Mouse (Mus musculus): ENCODE data around the gene Ms4a4b. TPM values are rescaled to one million over a fixed set of nuclear protein-coding genes. Genes with fewer than 3 reads are reported as not detected.
A peak's percentile ranks its signal among the peaks of the same experiment; 100 is the strongest.
"Not testable (repeated sequence)": the region's sequence is repeated elsewhere in the genome, so short reads cannot be mapped to it uniquely, and the experiment has no call there.

Gene Ms4a4b
- total and polyA plus RNA-seq, 3 experiments = 0.59 to 2.8 (median 0.65) TPM

GRCm38 (mm10) chr19:11447238-11447637 lies 3.9 kb downstream of the Ms4a4b start:
- H3K27me3 ChIP-seq (ENCODE audit: control insufficient read depth, insufficient read depth, low read length) = no peaks in the 10 kb centered on the region
- H3K27ac ChIP-seq = no peak overlapping the region
- H3K9ac ChIP-seq (ENCODE audit: low read depth, low read length) = no peak overlapping the region
- no peaks in the 10 kb centered on the region for H3K4me1 ChIP-seq (ENCODE audit: control insufficient read depth, insufficient read depth, low read length)
- no peak for DNase-seq
- H3K4me3 ChIP-seq = no peak overlapping the region
- intact Hi-C loops (cut with DNase I) = no loop called here
- WGBS = 69% methylated on average over 2 of the region's 2 CpGs
- no peaks in the 10 kb centered on the region for H3K79me2 ChIP-seq (replicated peaks; ENCODE audit: control insufficient read depth, insufficient read depth, low read length)
- no peak for TF ChIP-seq POLR2A (IDR thresholded peaks at IDR 0.05; ENCODE audit: insufficient read depth, low read depth, low read length)
- TF ChIP-seq EP300 (IDR thresholded peaks at IDR 0.05; ENCODE audit: insufficient read depth, low read depth, low read length) = no peak
- no peak for TF ChIP-seq CTCF (IDR thresholded peaks at IDR 0.05)
- H3K36me3 ChIP-seq (ENCODE audit: control insufficient read depth, insufficient read depth, low read length) = no peaks in the 10 kb centered on the region

- H3K36me3 ChIP-seq (ENCODE audit: control insufficient read depth, insufficient read depth, low read length); H3K9ac ChIP-seq (ENCODE audit: low read depth, low read length); intact Hi-C loops (cut with DNase I); DNase-seq; H3K27me3 ChIP-seq (ENCODE audit: control insufficient read depth, insufficient read depth, low read length); H3K79me2 ChIP-seq (replicated peaks; ENCODE audit: control insufficient read depth, insufficient read depth, low read length); H3K27ac ChIP-seq; H3K4me3 ChIP-seq; H3K4me1 ChIP-seq (ENCODE audit: control insufficient read depth, insufficient read depth, low read length): not testable (repeated sequence)
- WGBS = 69% methylated on average over 4 of the region's 4 CpGs
Observed at GRCm38 (mm10) chr19:11459041-11459440, 15.7 kb downstream of the Ms4a4b start.

GRCm38 (mm10) chr19:11464795-11465194 lies 21.4 kb downstream of the Ms4a4b start:
- H3K4me3 ChIP-seq; H3K27ac ChIP-seq; H3K9ac ChIP-seq (ENCODE audit: low read depth, low read length); DNase-seq; H3K27me3 ChIP-seq (ENCODE audit: control insufficient read depth, insufficient read depth, low read length); H3K4me1 ChIP-seq (ENCODE audit: control insufficient read depth, insufficient read depth, low read length); H3K79me2 ChIP-seq (replicated peaks; ENCODE audit: control insufficient read depth, insufficient read depth, low read length); H3K36me3 ChIP-seq (ENCODE audit: control insufficient read depth, insufficient read depth, low read length); intact Hi-C loops (cut with DNase I): not testable (repeated sequence)
- 6% methylated on average over 1 of the region's 1 CpGs for WGBS

GRCm38 (mm10) chr19:11466471-11466870 lies 23.1 kb downstream of the Ms4a4b start:
- Histone ChIP-seq H3K36me3 (ENCODE audit: control insufficient read depth, insufficient read depth, low read length) (no peaks in the 10 kb centered on the region), H3K27me3 (ENCODE audit: control insufficient read depth, insufficient read depth, low read length) (no peaks in the 10 kb centered on the region), H3K79me2 (replicated peaks; ENCODE audit: control insufficient read depth, insufficient read depth, low read length) (no peaks in the 10 kb centered on the region), H3K27ac (no peak overlapping the region), H3K4me3 (no peak overlapping the region), H3K9ac (ENCODE audit: low read depth, low read length) (no peak overlapping the region), H3K4me1 (ENCODE audit: control insufficient read depth, insufficient read depth, low read length) (no peaks in the 10 kb centered on the region)
- no peak for TF ChIP-seq EP300 (IDR thresholded peaks at IDR 0.05; ENCODE audit: insufficient read depth, low read depth, low read length)
- no peak for TF ChIP-seq CTCF (IDR thresholded peaks at IDR 0.05)
- no peak for TF ChIP-seq POLR2A (IDR thresholded peaks at IDR 0.05; ENCODE audit: insufficient read depth, low read depth, low read length)
- WGBS = 56% methylated on average over 5 of the region's 5 CpGs
- intact Hi-C loops (cut with DNase I) = no loop called here
- no peak for DNase-seq

GRCm38 (mm10) chr19:11468361-11468760 lies 25.0 kb downstream of the Ms4a4b start:
- H3K9ac ChIP-seq (ENCODE audit: low read depth, low read length); H3K4me3 ChIP-seq; H3K27me3 ChIP-seq (ENCODE audit: control insufficient read depth, insufficient read depth, low read length); H3K79me2 ChIP-seq (replicated peaks; ENCODE audit: control insufficient read depth, insufficient read depth, low read length); H3K27ac ChIP-seq; H3K36me3 ChIP-seq (ENCODE audit: control insufficient read depth, insufficient read depth, low read length); intact Hi-C loops (cut with DNase I); H3K4me1 ChIP-seq (ENCODE audit: control insufficient read depth, insufficient read depth, low read length): not testable (repeated sequence)
- DNase-seq = peak in 1 of 2 experiments; percentile 29
- 38% methylated on average over 1 of the region's 1 CpGs for WGBS

GRCm38 (mm10) chr19:11469215-11469614 lies 25.9 kb downstream of the Ms4a4b start, which contains the start of gene Ms4a6c:
Ms4a6c (plus strand) TSS chr19:11469366.
- 60% methylated on average over 4 of the region's 4 CpGs for WGBS
- intact Hi-C loops (cut with DNase I); H3K4me1 ChIP-seq (ENCODE audit: control insufficient read depth, insufficient read depth, low read length); H3K27ac ChIP-seq; H3K79me2 ChIP-seq (replicated peaks; ENCODE audit: control insufficient read depth, insufficient read depth, low read length); H3K4me3 ChIP-seq; H3K36me3 ChIP-seq (ENCODE audit: control insufficient read depth, insufficient read depth, low read length); H3K27me3 ChIP-seq (ENCODE audit: control insufficient read depth, insufficient read depth, low read length); H3K9ac ChIP-seq (ENCODE audit: low read depth, low read length); DNase-seq: not testable (repeated sequence)

- 82% methylated on average over 2 of the region's 2 CpGs for WGBS
- Histone ChIP-seq H3K27me3 (ENCODE audit: control insufficient read depth, insufficient read depth, low read length) (no peaks in the 10 kb centered on the region), H3K27ac (no peak overlapping the region), H3K36me3 (ENCODE audit: control insufficient read depth, insufficient read depth, low read length) (no peaks in the 10 kb centered on the region), H3K79me2 (replicated peaks; ENCODE audit: control insufficient read depth, insufficient read depth, low read length) (no peaks in the 10 kb centered on the region), H3K4me3 (no peak overlapping the region), H3K9ac (ENCODE audit: low read depth, low read length) (no peak overlapping the region), H3K4me1 (ENCODE audit: control insufficient read depth, insufficient read depth, low read length) (no peaks in the 10 kb centered on the region)
- intact Hi-C loops (cut with DNase I) = no loop called here
- no peak for DNase-seq
- TF ChIP-seq CTCF (IDR thresholded peaks at IDR 0.05) (no peak), POLR2A (IDR thresholded peaks at IDR 0.05; ENCODE audit: insufficient read depth, low read depth, low read length) (no peak), EP300 (IDR thresholded peaks at IDR 0.05; ENCODE audit: insufficient read depth, low read depth, low read length) (no peak)
Observed at GRCm38 (mm10) chr19:11479714-11480113, 36.4 kb downstream of the Ms4a4b start.
